Mouse (Mus musculus): Measurements from ENCODE around the gene Gm7361. TPM values are rescaled to one million over a fixed set of nuclear protein-coding genes. Genes with fewer than 3 reads are reported as not detected.

The Gm7361 gene
- polyA plus RNA-seq, 1 experiment from 2014 or later: not detected

- no peak for DNase-seq (ENCODE audit: low spot score)
- 89% methylated on average over 1 of the region's 1 CpGs for WGBS
- Histone ChIP-seq H3K27me3 (ENCODE audit: insufficient read depth, low read length) (no peaks in the 10 kb centered on the region), H3K36me3 (ENCODE audit: insufficient read depth, low read length) (no peaks in the 10 kb centered on the region), H3K27ac (no peak overlapping the region), H3K4me2 (ENCODE audit: low read length) (no peak overlapping the region), H3K9me3 (replicated peaks; ENCODE audit: low read length) (no peaks in the 10 kb centered on the region), H3K9ac (ENCODE audit: low read depth, low read length) (no peak overlapping the region), H3K4me1 (replicated peaks; ENCODE audit: insufficient read depth, low read length) (no peaks in the 10 kb centered on the region), H3K4me3 (replicated peaks; ENCODE audit: low read depth, low read length) (no peak overlapping the region)
- TF ChIP-seq CTCF (IDR thresholded peaks at IDR 0.05; ENCODE audit: low read depth): no peak
- ATAC-seq (replicated peaks; ENCODE audit: low FRiP score, low read depth): no peak
These were observed 25.9 kb downstream of the Gm7361 start for GRCm38 (mm10) chr5:26283399-26283798.

- Histone ChIP-seq H3K4me3 (replicated peaks; ENCODE audit: low read depth, low read length) (no peak overlapping the region), H3K9me3 (replicated peaks; ENCODE audit: low read length) (no peaks in the 10 kb centered on the region), H3K36me3 (ENCODE audit: insufficient read depth, low read length) (no peaks in the 10 kb centered on the region), H3K4me1 (replicated peaks; ENCODE audit: insufficient read depth, low read length) (no peaks in the 10 kb centered on the region), H3K4me2 (ENCODE audit: low read length) (no peak overlapping the region), H3K9ac (ENCODE audit: low read depth, low read length) (no peak overlapping the region), H3K27ac (no peak overlapping the region), H3K27me3 (ENCODE audit: insufficient read depth, low read length) (no peaks in the 10 kb centered on the region)
- WGBS: 34% methylated on average over 1 of the region's 1 CpGs
- DNase-seq (ENCODE audit: low spot score): peak; percentile 14
- no peak for TF ChIP-seq CTCF (IDR thresholded peaks at IDR 0.05; ENCODE audit: low read depth)
- ATAC-seq (replicated peaks; ENCODE audit: low FRiP score, low read depth): no peak
These were observed 34.1 kb downstream of the Gm7361 start for GRCm38 (mm10) chr5:26291621-26292020.

- no peaks in the 10 kb centered on the region for H3K9me3 ChIP-seq (replicated peaks; ENCODE audit: low read length)
- no peaks in the 10 kb centered on the region for H3K36me3 ChIP-seq (ENCODE audit: insufficient read depth, low read length)
- no peak overlapping the region for H3K4me3 ChIP-seq (replicated peaks; ENCODE audit: low read depth, low read length)
- H3K4me1 ChIP-seq (replicated peaks; ENCODE audit: insufficient read depth, low read length): no peaks in the 10 kb centered on the region
- H3K9ac ChIP-seq (ENCODE audit: low read depth, low read length): no peak overlapping the region
- 76% methylated on average over 1 of the region's 1 CpGs for WGBS
- H3K4me2 ChIP-seq (ENCODE audit: low read length): no peak overlapping the region
- ATAC-seq (replicated peaks; ENCODE audit: low FRiP score, low read depth): no peak
- DNase-seq (ENCODE audit: low spot score): no peak
- no peak overlapping the region for H3K27ac ChIP-seq
- no peak for TF ChIP-seq CTCF (IDR thresholded peaks at IDR 0.05; ENCODE audit: low read depth)
- H3K27me3 ChIP-seq (ENCODE audit: insufficient read depth, low read length): no peaks in the 10 kb centered on the region
These were observed 35.8 kb downstream of the Gm7361 start for GRCm38 (mm10) chr5:26293258-26293657.

Other genes starting within 250 kb of the Gm7361 start
- gene Gm5862, start 234.8 kb upstream of the Gm7361 start, polyA plus RNA-seq (2015; fragmentation: Nextera tagmentation; extraction: Ambion mirVana): not detected in 2 replicates
- not detected in 2 replicates for gene Speer4a, start 218.1 kb upstream of the Gm7361 start, polyA plus RNA-seq (2015; fragmentation: Nextera tagmentation; extraction: Ambion mirVana)
- gene Gm7347, start 199.1 kb upstream of the Gm7361 start, polyA plus RNA-seq (2015; fragmentation: Nextera tagmentation; extraction: Ambion mirVana): not detected in 2 replicates
- not detected in 2 replicates for gene Gm10471, start 168.4 kb upstream of the Gm7361 start, polyA plus RNA-seq (2015; fragmentation: Nextera tagmentation; extraction: Ambion mirVana)
- gene 5031410I06Rik, start 152.3 kb upstream of the Gm7361 start, polyA plus RNA-seq (2015; fragmentation: Nextera tagmentation; extraction: Ambion mirVana): not detected in 2 replicates
- not detected in 2 replicates for gene Gm10220, start 136.3 kb upstream of the Gm7361 start, polyA plus RNA-seq (2015; fragmentation: Nextera tagmentation; extraction: Ambion mirVana)

Measured in kidney, postnatal 0 days (tissue).